In genomic region chr16:21589110-21589509, GRCm38 (mm10) we compare ENCODE assay signal across 28 mouse cellular contexts.
A peak's percentile ranks its signal among the peaks of the same experiment; 100 is the strongest.
DNase-seq lines count a peak whose midpoint lies in the region; ATAC-seq lines count a peak whose summit lies in the region.
"Had no signal": no experiment of that assay in that cellular context is flagged by ENCODE, and none has a peak within 500 bp of the region (broad histone marks: within the 10 kb centered on the region; RNA-seq: fewer than 3 reads in every experiment).

No protein-coding gene starts in this region.

- no peak overlapping the region for H3K4me3 ChIP-seq in intestine, embryonic 16.5 days (ENCODE audit: low read length)
- no peak overlapping the region for H3K4me3 ChIP-seq in intestine, embryonic 15.5 days (replicated peaks)
- no peak overlapping the region for H3K4me3 ChIP-seq in lung, embryonic 16.5 days (ENCODE audit: low read length)
- H3K4me3 ChIP-seq: embryonic facial prominence, embryonic 12.5 days; heart, embryonic 10.5 days; heart, embryonic 15.5 days; liver, embryonic 12.5 days; neural tube, embryonic 13.5 days had no signal

- WGBS in intestine, embryonic 16.5 days, result 73% methylated on average over 6 of the region's 6 CpGs
- 64% methylated on average over 6 of the region's 6 CpGs for WGBS in intestine, embryonic 15.5 days
- 76% methylated on average over 6 of the region's 6 CpGs for WGBS in lung, embryonic 16.5 days

- peak; percentile 26 to 56 for DNase-seq in cerebellum, postnatal 10 days
- DNase-seq in cerebellum, postnatal 25 days, result no peak
- no peak for DNase-seq in lung, postnatal 36 days
- DNase-seq in brain, adult 2 months (ENCODE audit: low read depth, low spot score), result peak; percentile 52
- DNase-seq: adrenal gland, adult 2 months; adrenal gland, postnatal 36 days; cerebellum, adult 8-10 months; embryo, embryonic 11 days; gastrocnemius, postnatal 25 days; heart, adult 11 months; kidney, adult 11 months; kidney, postnatal 14 days; layer of hippocampus, adult 9-11 months; liver, postnatal 0 days; right cerebral cortex, postnatal 14 days; thymus, postnatal 4 days had no signal

- ATAC-seq in intestine, embryonic 16.5 days, result peak; percentile 56
- no peak; the same call in 1 of the 2 replicates for ATAC-seq in intestine, embryonic 15.5 days
- peak; percentile 95 for ATAC-seq in lung, embryonic 16.5 days (ENCODE audit: low read depth)
- ATAC-seq: activated CD4-positive, CD25-positive, alpha-beta regulatory T cell, adult 4 months; hindbrain, embryonic 16.5 days; liver, embryonic 12.5 days; liver, postnatal 0 days had no signal

- no peaks in the 10 kb centered on the region; the same call in 1 of the 2 replicates for H3K4me1 ChIP-seq in intestine, embryonic 16.5 days (ENCODE audit: control insufficient read depth, insufficient read depth, low read length)
- H3K4me1 ChIP-seq in intestine, embryonic 15.5 days (replicated peaks), result no peaks in the 10 kb centered on the region
- no peaks in the 10 kb centered on the region; the same call in 1 of the 2 replicates for H3K4me1 ChIP-seq in lung, embryonic 16.5 days (replicated peaks; ENCODE audit: control insufficient read depth, insufficient read depth, low read length)
- H3K4me1 ChIP-seq: embryonic facial prominence, embryonic 12.5 days; neural tube, embryonic 13.5 days had no signal

- H3K27me3 ChIP-seq in intestine, embryonic 16.5 days (replicated peaks; ENCODE audit: control insufficient read depth, insufficient read depth, low read length), result no peaks in the 10 kb centered on the region
- no peaks in the 10 kb centered on the region for H3K27me3 ChIP-seq in intestine, embryonic 15.5 days (replicated peaks)
- no peaks in the 10 kb centered on the region for H3K27me3 ChIP-seq in lung, embryonic 16.5 days (ENCODE audit: control insufficient read depth, insufficient read depth, low read depth, low read length)
- H3K27me3 ChIP-seq: CH12.LX; embryonic facial prominence, embryonic 12.5 days; heart, embryonic 15.5 days; liver, embryonic 12.5 days; neural tube, embryonic 13.5 days had no signal

- no peaks in the 10 kb centered on the region for H3K36me3 ChIP-seq in intestine, embryonic 16.5 days (ENCODE audit: control insufficient read depth, insufficient read depth, low read length)
- H3K36me3 ChIP-seq in intestine, embryonic 15.5 days, result no peaks in the 10 kb centered on the region
- H3K36me3 ChIP-seq in lung, embryonic 16.5 days (ENCODE audit: control insufficient read depth, insufficient read depth, low read length), result no peaks in the 10 kb centered on the region
- H3K36me3 ChIP-seq: embryonic facial prominence, embryonic 12.5 days; heart, embryonic 15.5 days; liver, embryonic 12.5 days; neural tube, embryonic 13.5 days had no signal

- no peak overlapping the region for H3K4me2 ChIP-seq in intestine, embryonic 16.5 days (ENCODE audit: low read depth, low read length)
- H3K4me2 ChIP-seq in intestine, embryonic 15.5 days (replicated peaks), result no peak overlapping the region
- no peak overlapping the region for H3K4me2 ChIP-seq in lung, embryonic 16.5 days (ENCODE audit: low read depth, low read length)
- H3K4me2 ChIP-seq: embryonic facial prominence, embryonic 12.5 days; heart, embryonic 15.5 days; liver, embryonic 12.5 days; midbrain, embryonic 11.5 days; neural tube, embryonic 13.5 days had no signal

- H3K9me3 ChIP-seq in intestine, embryonic 16.5 days (ENCODE audit: control insufficient read depth, low read length), result no peaks in the 10 kb centered on the region
- H3K9me3 ChIP-seq in intestine, embryonic 15.5 days, result no peaks in the 10 kb centered on the region
- no peaks in the 10 kb centered on the region for H3K9me3 ChIP-seq in lung, embryonic 16.5 days (ENCODE audit: control insufficient read depth, low read length)
- H3K9me3 ChIP-seq: embryonic facial prominence, embryonic 12.5 days; heart, embryonic 10.5 days; heart, embryonic 15.5 days; liver, embryonic 12.5 days; neural tube, embryonic 13.5 days had no signal

- H3K9ac ChIP-seq in intestine, embryonic 16.5 days (ENCODE audit: low read depth, low read length), result no peak overlapping the region
- no peak overlapping the region for H3K9ac ChIP-seq in intestine, embryonic 15.5 days
- H3K9ac ChIP-seq in lung, embryonic 16.5 days (ENCODE audit: low read length), result no peak overlapping the region
- H3K9ac ChIP-seq: embryonic facial prominence, embryonic 12.5 days; heart, embryonic 15.5 days; liver, embryonic 12.5 days; liver, postnatal 0 days; neural tube, embryonic 13.5 days had no signal

- no peak overlapping the region for H3K27ac ChIP-seq in intestine, embryonic 16.5 days (ENCODE audit: low read length)
- no peak overlapping the region for H3K27ac ChIP-seq in intestine, embryonic 15.5 days
- no peak overlapping the region for H3K27ac ChIP-seq in lung, embryonic 16.5 days (ENCODE audit: low read length)
- H3K27ac ChIP-seq: embryonic facial prominence, embryonic 12.5 days; heart, embryonic 10.5 days; heart, embryonic 15.5 days; liver, embryonic 12.5 days; neural tube, embryonic 13.5 days had no signal

Comparison
In these comparisons a context has a peak if more than half of its experiments do, and no peak if none do; other contexts are left out.
1. DNase-seq: peak in cerebellum, postnatal 10 days (2 of 2) and brain, adult 2 months (single experiment); none in cerebellum, postnatal 25 days (0 of 2) and lung, postnatal 36 days (single experiment).